Mouse (Mus musculus): Measurements from ENCODE around the gene Itgb1bp1. TPM values are rescaled to one million over a fixed set of nuclear protein-coding genes. Genes with fewer than 3 reads are reported as not detected.

Itgb1bp1 gene
- total RNA-seq, 2 experiments from 2014 or later, result 34.8 to 37.9 TPM

DNA sequence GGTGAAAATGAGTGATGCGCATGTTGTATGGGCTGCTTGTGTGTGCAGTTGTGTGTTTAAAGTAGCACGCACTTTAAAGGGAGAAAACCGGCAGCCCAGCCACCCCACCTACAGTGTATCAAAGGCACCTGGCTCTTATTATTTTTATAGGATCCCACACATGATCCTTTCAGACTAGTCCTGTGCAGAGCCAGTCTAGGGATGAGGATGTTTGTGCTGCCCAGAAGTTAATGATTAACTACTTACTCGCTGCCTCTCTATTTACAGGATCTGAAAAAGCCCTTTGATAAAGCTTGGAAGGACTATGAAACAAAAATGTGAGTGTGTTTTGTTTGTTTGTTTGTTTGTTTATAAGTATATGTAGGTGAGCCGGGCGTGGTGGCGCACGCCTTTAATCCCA, 85.5 kb downstream of the Itgb1bp1 start:
- no peak for DNase-seq

DNA sequence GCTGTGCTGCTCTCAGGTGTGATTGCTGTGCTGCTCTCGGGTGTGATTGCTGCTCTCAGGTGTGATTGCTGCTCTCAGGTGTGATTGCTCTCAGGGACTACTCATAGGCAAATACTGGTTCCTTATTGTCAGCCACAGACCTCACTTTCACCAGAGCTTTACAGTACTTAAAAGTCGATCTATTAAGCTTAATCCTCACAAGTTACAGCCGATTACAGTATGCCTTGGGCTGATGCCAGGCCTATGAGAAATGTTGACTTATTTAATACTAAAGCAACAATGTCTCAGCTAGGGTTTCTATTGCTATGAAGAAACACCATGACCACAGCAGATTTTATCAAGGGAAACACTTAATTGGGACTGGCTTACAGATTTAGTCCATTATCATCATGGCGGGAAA, 89.7 kb downstream of the Itgb1bp1 start:
- DNase-seq, result no peak

DNA sequence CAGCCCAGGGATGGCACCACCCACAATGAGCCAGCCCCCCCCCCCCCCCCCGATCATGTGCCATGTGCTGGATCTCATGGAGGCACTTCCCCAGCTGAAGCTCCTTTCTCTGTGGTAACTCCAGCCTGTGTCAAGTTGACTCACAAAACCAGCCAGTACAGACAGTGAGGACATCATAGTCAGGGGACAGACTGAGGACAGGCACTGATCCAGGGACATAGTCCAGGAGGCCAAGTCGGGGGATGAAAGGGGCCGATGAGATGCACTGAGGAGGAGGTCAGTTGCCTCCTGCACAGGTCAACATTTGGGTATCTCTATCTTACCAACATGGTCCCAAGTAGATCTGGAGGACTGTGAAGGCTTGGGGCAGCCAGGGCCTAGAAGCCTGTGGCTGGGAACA, 90.6 kb downstream of the Itgb1bp1 start:
- no peak for DNase-seq

DNA sequence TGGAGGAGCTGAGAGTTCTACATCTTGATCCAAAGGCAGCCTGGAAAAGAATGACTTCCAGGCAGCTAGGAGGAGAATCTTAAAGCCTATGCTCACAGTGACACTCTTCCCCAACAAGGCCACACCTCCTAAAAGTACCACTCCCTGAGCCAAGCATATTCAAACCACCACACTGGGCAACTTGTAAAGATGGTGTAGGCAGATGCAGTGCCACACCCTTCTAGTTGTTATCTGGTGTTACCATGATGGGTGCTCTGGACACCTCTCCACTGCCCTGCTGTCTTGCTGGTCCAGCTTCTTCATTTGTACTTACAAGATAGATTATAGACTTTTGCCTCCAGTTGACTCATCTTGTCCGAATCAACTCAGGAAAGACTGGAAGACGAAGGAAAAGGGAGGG, 94.5 kb downstream of the Itgb1bp1 start:
- DNase-seq, result no peak

Other genes starting within 250 kb of the Itgb1bp1 start
- gene Cpsf3, start 893 bp downstream of the Itgb1bp1 start, total RNA-seq (2021), result 10 to 100 TPM; 19.0 to 20.1 TPM
- gene Iah1, start 30.1 kb upstream of the Itgb1bp1 start, total RNA-seq (2021), result 10 to 100 TPM in 1 of 2 experiments, 1 to 10 TPM in 1; 3.7 to 10.9 TPM
- gene Adam17, start 87.3 kb upstream of the Itgb1bp1 start, total RNA-seq (2021), result 10 to 100 TPM; 20.9 to 21.3 TPM
- gene Ywhaq, start 131.4 kb upstream of the Itgb1bp1 start, total RNA-seq (2021), result 10 to 100 TPM; 28.6 to 36.6 TPM